Mouse (Mus musculus) liver, adult 2 months (tissue): ENCODE data around the gene Gsx1.

ENCODE experiments used
- CTCF ChIP-seq: fragments of 200-500 bp; IDR thresholded peaks from 2 replicates; pipeline ENCODE4 v1.5.1; 2011; ENCODE audit warnings: low read depth, low read length, control low read depth
- POLR2A ChIP-seq: fragments of 200-500 bp; IDR thresholded peaks from 2 replicates; pipeline ENCODE4 v1.6.1; 2011; ENCODE audit warnings: low read length, control low read depth; ENCODE audit not compliant: insufficient read depth; ENCODE audit errors: extremely low read depth

- TF ChIP-seq CTCF (no peak), POLR2A (no peak)
These were observed 14.4 kb upstream of the Gsx1 start for GRCm38 (mm10) chr5:147174046-147174445.
